Mouse (Mus musculus) kidney, embryonic 16.5 days (tissue): Measurements from ENCODE around the gene Psmd14. TPM values are rescaled to one million over a fixed set of nuclear protein-coding genes. Genes with fewer than 3 reads are reported as not detected.

Experiments
- ATAC-seq: fragments of 200-750 bp; cut with Nextera tagmentation; 2 replicates; pipeline ENCODE4 v1.8.0; 2017; ENCODE audit warnings: moderate TSS enrichment; ENCODE audit not compliant: low FRiP score, low TSS enrichment
- H3K27ac ChIP-seq: fragments of 300-500 bp; sonication (generic); 2 replicates; pipeline ENCODE4 v1.5.1; 2014; ENCODE audit warnings: low read length
- H3K27me3 ChIP-seq: fragments of 300-500 bp; sonication (generic); 2 replicates; pipeline ENCODE4 v1.6.1; 2014; ENCODE audit warnings: low read length, control low read depth, mixed read lengths; ENCODE audit not compliant: insufficient read depth
- H3K36me3 ChIP-seq: fragments of 300-500 bp; sonication (generic); 2 replicates; pipeline ENCODE4 v1.6.1; 2014; ENCODE audit warnings: low read length, control low read depth, mixed read lengths; ENCODE audit not compliant: insufficient read depth
- H3K4me1 ChIP-seq: fragments of 300-500 bp; sonication (generic); 2 replicates; pipeline ENCODE4 v1.6.1; 2014; ENCODE audit warnings: low read length, control low read depth, mixed read lengths; ENCODE audit not compliant: insufficient read depth
- H3K4me2 ChIP-seq: fragments of 300-500 bp; sonication (generic); replicated peaks from 2 replicates; pipeline ENCODE4 v1.6.1; 2014; ENCODE audit warnings: low read depth, low read length
- H3K4me3 ChIP-seq: fragments of 300-500 bp; sonication (generic); 2 replicates; pipeline ENCODE4 v1.5.1; 2014; ENCODE audit warnings: mild to moderate bottlenecking, low read length
- H3K9ac ChIP-seq: fragments of 300-500 bp; sonication (generic); replicated peaks from 2 replicates; pipeline ENCODE4 v1.6.1; 2014; ENCODE audit warnings: low read length
- H3K9me3 ChIP-seq: fragments of 300-500 bp; sonication (generic); 2 replicates; pipeline ENCODE4 v1.6.1; 2016; ENCODE audit warnings: low read length, control low read depth
- WGBS: fragments of 180-500 bp; shearing (Covaris S2); extraction: QIAGEN DNeasy Blood & Tissue Kit; methylation state at CpG from one replicate; pipeline ENCODE4 v1.1.7; 2014; 5-methylcytosine and 5-hydroxymethylcytosine counted together
- microRNA-seq: library from miRNA; unstranded; fragments of <30 nt; microRNA quantifications from one replicate; pipeline ENCODE4, GENCODE M21; 2016
- polyA plus RNA-seq: library from polyadenylated mRNA; unstranded; fragments of >200 nt; fragmentation: Nextera tagmentation; extraction: Ambion mirVana; gene quantifications from 2 replicates; pipeline ENCODE4 v1.2.1, GENCODE M21; 2015

The Psmd14 gene
- polyA plus RNA-seq, 1 experiment from 2014 or later, result 183 TPM

GRCm38 (mm10) chr2:61820203-61820602 lies 108.7 kb downstream of the Psmd14 start:
- no peak overlapping the region for H3K4me3 ChIP-seq
- no peaks in the 10 kb centered on the region for H3K36me3 ChIP-seq
- H3K9me3 ChIP-seq, result no peaks in the 10 kb centered on the region
- peaks cover 47% of the 10 kb centered on the region for H3K27me3 ChIP-seq
- H3K27ac ChIP-seq, result no peak overlapping the region
- no peak overlapping the region for H3K4me2 ChIP-seq
- no peak for ATAC-seq
- WGBS, result 72% methylated on average over 4 of the region's 4 CpGs
- H3K9ac ChIP-seq, result no peak overlapping the region
- peaks cover 9% of the 10 kb centered on the region for H3K4me1 ChIP-seq

- Histone ChIP-seq H3K9me3 (no peaks in the 10 kb centered on the region), H3K4me3 (no peak overlapping the region), H3K9ac (no peak overlapping the region), H3K27me3 (peaks cover 25% of the 10 kb centered on the region), H3K27ac (no peak overlapping the region), H3K36me3 (no peaks in the 10 kb centered on the region), H3K4me2 (no peak overlapping the region), H3K4me1 (no peaks in the 10 kb centered on the region)
- 79% methylated on average over 1 of the region's 1 CpGs for WGBS
- ATAC-seq, result no peak
These were observed 112.1 kb downstream of the Psmd14 start for GRCm38 (mm10) chr2:61823426-61824140.

- no peaks in the 10 kb centered on the region for H3K4me1 ChIP-seq
- H3K9me3 ChIP-seq, result no peaks in the 10 kb centered on the region
- 72% methylated on average over 2 of the region's 2 CpGs for WGBS
- no peak overlapping the region for H3K4me3 ChIP-seq
- H3K27ac ChIP-seq, result no peak overlapping the region
- H3K36me3 ChIP-seq, result no peaks in the 10 kb centered on the region
- H3K27me3 ChIP-seq, result no peaks in the 10 kb centered on the region
- no peak overlapping the region for H3K4me2 ChIP-seq
- no peak for ATAC-seq
- H3K9ac ChIP-seq, result no peak overlapping the region
These were observed 125.8 kb downstream of the Psmd14 start for GRCm38 (mm10) chr2:61837243-61837806.

Small RNA genes within 50 kb of the gene (microRNA-seq; reads per million reads assigned to microRNA genes)
- not detected for gene Gm22403

Other genes starting within 250 kb of the Psmd14 start
- gene Tank, start 133.1 kb upstream of the Psmd14 start, polyA plus RNA-seq, result 24.0 and 26.6 TPM in 2 replicates
- 0.18 TPM in 1 of 2 replicates, not detected in the other for gene Tbr1, start 91.2 kb downstream of the Psmd14 start, polyA plus RNA-seq